Mouse (Mus musculus): Measurements from ENCODE around the gene Wdr70. TPM values are rescaled to one million over a fixed set of nuclear protein-coding genes. Genes with fewer than 3 reads are reported as not detected.
A peak's percentile ranks its signal among the peaks of the same experiment; 100 is the strongest.
"Not testable (repeated sequence)": the region's sequence is repeated elsewhere in the genome, so short reads cannot be mapped to it uniquely, and the experiment has no call there.

The Wdr70 gene
- polyA plus RNA-seq, 1 experiment from 2014 or later = 55.5 TPM

- H3K4me3 ChIP-seq (replicated peaks); ATAC-seq (ENCODE audit: insufficient number of reproducible peaks, low FRiP score, low TSS enrichment, low read depth); H3K9me3 ChIP-seq (replicated peaks); H3K27me3 ChIP-seq; H3K4me1 ChIP-seq; H3K27ac ChIP-seq (replicated peaks); H3K9ac ChIP-seq; H3K4me2 ChIP-seq (replicated peaks): not testable (repeated sequence)
- peaks cover 35% of the 10 kb centered on the region for H3K36me3 ChIP-seq
- 74% methylated on average over 1 of the region's 1 CpGs for WGBS
These were observed 6.3 kb downstream of the Wdr70 start for GRCm38 (mm10) chr15:8092668-8093067.

GRCm38 (mm10) chr15:8090685-8091084, 8.3 kb downstream of the Wdr70 start:
- no peak for ATAC-seq (ENCODE audit: insufficient number of reproducible peaks, low FRiP score, low TSS enrichment, low read depth)
- no peak overlapping the region for H3K4me2 ChIP-seq (replicated peaks)
- H3K27ac ChIP-seq (replicated peaks) = no peak overlapping the region
- no peaks in the 10 kb centered on the region for H3K4me1 ChIP-seq
- no peaks in the 10 kb centered on the region for H3K27me3 ChIP-seq
- no peaks in the 10 kb centered on the region for H3K9me3 ChIP-seq (replicated peaks)
- H3K9ac ChIP-seq = no peak overlapping the region
- 94% methylated on average over 2 of the region's 2 CpGs for WGBS
- H3K36me3 ChIP-seq = peaks cover 27% of the 10 kb centered on the region
- no peak overlapping the region for H3K4me3 ChIP-seq (replicated peaks)

DNA sequence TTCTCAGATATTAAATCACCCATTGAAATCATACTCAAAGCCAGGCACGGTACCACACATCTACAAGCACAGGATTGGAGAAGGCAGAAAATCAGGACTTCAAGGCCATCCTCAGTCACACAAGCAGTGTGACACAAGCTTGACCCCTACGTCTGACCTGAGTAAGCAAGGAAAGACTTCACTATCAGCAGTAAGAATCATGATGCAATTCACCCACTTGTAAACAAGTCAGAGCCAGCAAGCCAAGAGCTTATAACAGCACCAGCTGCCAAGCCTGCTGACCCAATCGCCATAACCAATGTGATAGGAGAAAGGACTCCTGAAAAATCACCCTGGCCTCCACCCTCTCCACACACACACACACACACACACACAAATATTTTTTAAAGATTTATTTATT, 10.3 kb downstream of the Wdr70 start:
- Histone ChIP-seq H3K9ac (no peak overlapping the region), H3K4me2 (replicated peaks) (no peak overlapping the region), H3K9me3 (replicated peaks) (no peaks in the 10 kb centered on the region), H3K4me1 (no peaks in the 10 kb centered on the region), H3K27ac (replicated peaks) (no peak overlapping the region), H3K4me3 (replicated peaks) (no peak overlapping the region), H3K36me3 (peaks cover 24% of the 10 kb centered on the region), H3K27me3 (no peaks in the 10 kb centered on the region)
- 86% methylated on average over 3 of the region's 3 CpGs for whole genome bisulfite sequencing
- ATAC-seq (ENCODE audit: insufficient number of reproducible peaks, low FRiP score, low TSS enrichment, low read depth) = no peak

DNA sequence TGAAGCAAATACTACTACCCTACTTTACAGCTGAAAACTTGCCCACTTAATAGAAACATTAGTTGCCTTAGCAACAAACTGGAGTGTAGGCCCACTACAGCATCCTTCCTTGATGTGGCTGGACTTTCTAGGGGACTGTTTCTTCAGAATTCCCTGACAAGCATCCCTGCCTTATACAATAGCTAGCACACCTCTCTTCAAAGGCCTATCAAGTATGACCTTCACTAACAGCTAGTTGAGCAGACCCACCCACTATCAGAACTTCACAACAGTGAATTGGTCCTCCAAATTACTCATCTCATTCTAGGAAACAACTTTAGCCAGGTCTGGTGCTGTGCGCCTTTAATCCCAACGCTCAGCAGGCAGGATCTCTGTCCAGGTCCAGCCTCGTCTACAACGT, 11.7 kb downstream of the Wdr70 start:
- H3K9ac ChIP-seq = no peak overlapping the region

DNA sequence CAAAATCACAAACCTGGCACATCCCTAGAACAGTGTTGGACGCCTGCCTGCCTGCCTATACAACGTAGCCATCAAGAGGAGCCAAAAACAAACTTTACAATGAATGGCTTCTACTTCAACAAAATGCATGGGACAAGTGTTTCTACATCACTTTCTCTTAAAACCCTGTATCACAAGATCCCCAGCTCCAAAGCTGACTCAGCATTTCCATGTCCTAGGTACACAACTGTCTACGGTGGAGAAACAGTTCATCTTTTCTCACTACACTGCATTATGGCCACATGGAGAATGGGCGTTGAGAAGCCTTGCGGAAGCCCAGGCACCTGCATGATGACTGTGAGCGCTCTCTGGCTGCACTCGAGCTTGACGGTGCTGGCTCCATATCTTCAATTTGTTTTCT, 16.9 kb downstream of the Wdr70 start:
- Histone ChIP-seq H3K4me1 (no peaks in the 10 kb centered on the region), H3K27ac (replicated peaks) (no peak overlapping the region), H3K36me3 (peaks cover 23% of the 10 kb centered on the region), H3K4me2 (replicated peaks) (no peak overlapping the region), H3K27me3 (no peaks in the 10 kb centered on the region), H3K9me3 (replicated peaks) (no peaks in the 10 kb centered on the region), H3K4me3 (replicated peaks) (no peak overlapping the region), H3K9ac (no peak overlapping the region)
- no peak for ATAC-seq (ENCODE audit: insufficient number of reproducible peaks, low FRiP score, low TSS enrichment, low read depth)
- 88% methylated on average over 8 of the region's 8 CpGs for WGBS

More for the DNA sequence above, 11.7 kb downstream of the Wdr70 start:
- peaks cover 21% of the 10 kb centered on the region for H3K36me3 ChIP-seq
- no peak overlapping the region for H3K27ac ChIP-seq (replicated peaks)
- no peaks in the 10 kb centered on the region for H3K4me1 ChIP-seq
- no peak for ATAC-seq (ENCODE audit: insufficient number of reproducible peaks, low FRiP score, low TSS enrichment, low read depth)
- WGBS = 94% methylated on average over 4 of the region's 4 CpGs
- no peak overlapping the region for H3K4me2 ChIP-seq (replicated peaks)
- H3K27me3 ChIP-seq = no peaks in the 10 kb centered on the region
- H3K4me3 ChIP-seq (replicated peaks) = no peak overlapping the region
- no peaks in the 10 kb centered on the region for H3K9me3 ChIP-seq (replicated peaks)

- H3K36me3 ChIP-seq = peaks cover 41% of the 10 kb centered on the region
- 91% methylated on average over 3 of the region's 3 CpGs for WGBS
- H3K4me1 ChIP-seq = not testable (repeated sequence)
These were observed 25.9 kb downstream of the Wdr70 start for GRCm38 (mm10) chr15:8073159-8073558.

GRCm38 (mm10) chr15:8065221-8065620, 33.8 kb downstream of the Wdr70 start:
- no peaks in the 10 kb centered on the region for H3K27me3 ChIP-seq

More at GRCm38 (mm10) chr15:8073159-8073558, 25.9 kb downstream of the Wdr70 start:
- H3K9ac ChIP-seq; H3K4me3 ChIP-seq (replicated peaks); ATAC-seq (ENCODE audit: insufficient number of reproducible peaks, low FRiP score, low TSS enrichment, low read depth); H3K4me2 ChIP-seq (replicated peaks); H3K9me3 ChIP-seq (replicated peaks); H3K27ac ChIP-seq (replicated peaks); H3K27me3 ChIP-seq: not testable (repeated sequence)

DNA sequence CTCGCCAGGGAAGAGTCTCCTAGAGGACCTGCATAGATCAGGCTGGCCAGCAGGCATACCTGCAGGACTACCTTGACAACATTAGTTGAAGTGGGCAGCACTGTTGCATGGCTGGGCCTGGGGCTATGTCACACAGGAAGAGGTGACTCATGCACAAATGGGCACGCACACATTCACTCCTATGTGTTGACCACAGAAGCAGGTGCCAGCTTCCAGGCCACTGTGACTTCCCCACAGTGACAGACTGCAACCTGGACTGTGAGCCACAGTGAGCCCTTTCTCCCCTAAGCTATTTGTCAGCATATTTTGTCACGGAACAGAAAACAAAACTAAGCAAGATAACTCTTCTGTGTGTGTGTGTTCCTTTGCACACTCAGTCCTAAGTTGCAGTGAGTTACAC, 47.8 kb downstream of the Wdr70 start:
- Histone ChIP-seq H3K27me3 (no peaks in the 10 kb centered on the region), H3K9me3 (replicated peaks) (no peaks in the 10 kb centered on the region), H3K4me2 (replicated peaks) (no peak overlapping the region), H3K27ac (replicated peaks) (no peak overlapping the region), H3K36me3 (0 out of 2 replicates have a peak, but pooled peaks cover 5% of the 10 kb centered on the region), H3K9ac (no peak overlapping the region), H3K4me1 (no peaks in the 10 kb centered on the region), H3K4me3 (replicated peaks) (no peak overlapping the region)
- ATAC-seq (ENCODE audit: insufficient number of reproducible peaks, low FRiP score, low TSS enrichment, low read depth) = no peak
- 90% methylated on average over 3 of the region's 3 CpGs for WGBS

More at GRCm38 (mm10) chr15:8065221-8065620, 33.8 kb downstream of the Wdr70 start:
- 70% methylated on average over 6 of the region's 6 CpGs for WGBS
- H3K9me3 ChIP-seq (replicated peaks) = no peaks in the 10 kb centered on the region
- H3K4me2 ChIP-seq (replicated peaks) = no peak overlapping the region
- no peak overlapping the region for H3K9ac ChIP-seq
- H3K4me3 ChIP-seq (replicated peaks) = no peak overlapping the region
- ATAC-seq (ENCODE audit: insufficient number of reproducible peaks, low FRiP score, low TSS enrichment, low read depth) = no peak
- H3K4me1 ChIP-seq = no peaks in the 10 kb centered on the region
- peaks cover 12% of the 10 kb centered on the region; the same call in 1 of the 2 replicates for H3K36me3 ChIP-seq
- no peak overlapping the region for H3K27ac ChIP-seq (replicated peaks)

- no peaks in the 10 kb centered on the region for H3K9me3 ChIP-seq (replicated peaks)
- ATAC-seq (ENCODE audit: insufficient number of reproducible peaks, low FRiP score, low TSS enrichment, low read depth) = no peak
- no peak overlapping the region for H3K4me3 ChIP-seq (replicated peaks)
- no peak overlapping the region for H3K27ac ChIP-seq (replicated peaks)
- H3K4me2 ChIP-seq (replicated peaks) = no peak overlapping the region
- no peak overlapping the region for H3K9ac ChIP-seq
- no peaks in the 10 kb centered on the region for H3K4me1 ChIP-seq
- no peaks in the 10 kb centered on the region for H3K27me3 ChIP-seq
- no peaks in the 10 kb centered on the region for H3K36me3 ChIP-seq
- 62% methylated on average over 4 of the region's 4 CpGs for WGBS
These were observed 59.2 kb downstream of the Wdr70 start for GRCm38 (mm10) chr15:8039834-8040233.

- 88% methylated on average over 5 of the region's 5 CpGs for WGBS
- H3K27me3 ChIP-seq = no peaks in the 10 kb centered on the region
- H3K27ac ChIP-seq (replicated peaks) = no peak overlapping the region
- no peak overlapping the region for H3K4me3 ChIP-seq (replicated peaks)
- ATAC-seq (ENCODE audit: insufficient number of reproducible peaks, low FRiP score, low TSS enrichment, low read depth) = no peak
- no peaks in the 10 kb centered on the region for H3K4me1 ChIP-seq
- H3K36me3 ChIP-seq = no peaks in the 10 kb centered on the region
- no peak overlapping the region for H3K9ac ChIP-seq
- no peaks in the 10 kb centered on the region for H3K9me3 ChIP-seq (replicated peaks)
- no peak overlapping the region for H3K4me2 ChIP-seq (replicated peaks)
These were observed 60.6 kb downstream of the Wdr70 start for GRCm38 (mm10) chr15:8038457-8038856.

DNA sequence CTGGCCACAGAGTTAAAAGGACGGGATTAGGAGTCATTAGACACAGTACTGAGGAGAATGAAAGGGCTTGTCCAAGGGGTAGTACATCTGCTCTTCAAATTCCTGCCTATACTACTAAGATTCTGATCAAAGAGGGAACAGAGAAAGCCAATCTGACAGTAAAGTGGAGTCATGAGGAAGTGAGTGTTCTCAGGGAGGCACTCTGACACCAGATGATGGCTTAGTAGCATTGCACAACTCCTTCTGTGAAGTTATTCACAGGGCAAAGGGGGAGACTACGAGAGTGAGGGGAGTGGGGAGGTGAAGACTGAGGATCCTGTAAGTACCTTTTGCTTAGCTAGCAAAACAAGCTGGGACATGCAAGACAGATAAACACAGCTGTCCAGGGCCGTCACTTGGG, 61.2 kb downstream of the Wdr70 start:
- WGBS = 69% methylated on average over 3 of the region's 3 CpGs
- ATAC-seq (ENCODE audit: insufficient number of reproducible peaks, low FRiP score, low TSS enrichment, low read depth) = no peak
- Histone ChIP-seq H3K4me1 (no peaks in the 10 kb centered on the region), H3K4me2 (replicated peaks) (no peak overlapping the region), H3K27me3 (no peaks in the 10 kb centered on the region), H3K9ac (no peak overlapping the region), H3K27ac (replicated peaks) (no peak overlapping the region), H3K9me3 (replicated peaks) (no peaks in the 10 kb centered on the region), H3K36me3 (no peaks in the 10 kb centered on the region), H3K4me3 (replicated peaks) (no peak overlapping the region)

DNA sequence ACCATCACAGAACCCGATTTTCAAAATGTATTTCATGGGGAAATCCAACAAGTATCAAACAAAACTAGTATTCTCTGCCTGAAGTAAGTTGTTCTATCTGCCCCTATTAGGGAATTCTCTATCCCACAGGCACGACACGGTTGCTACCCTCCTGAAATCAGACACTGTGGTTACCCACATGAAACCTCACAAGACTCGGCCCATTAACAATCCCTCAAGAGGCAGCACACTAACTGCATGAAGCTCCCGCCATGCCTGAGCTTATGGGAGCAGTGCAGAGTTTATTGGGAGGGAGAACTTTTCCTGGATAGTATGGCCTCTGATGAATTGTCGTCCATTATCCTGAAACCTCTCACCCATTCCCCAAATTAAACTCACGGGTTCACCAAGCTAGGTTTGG, 67.8 kb downstream of the Wdr70 start:
- no peaks in the 10 kb centered on the region for H3K4me1 ChIP-seq
- H3K9me3 ChIP-seq (replicated peaks) = no peaks in the 10 kb centered on the region
- no peaks in the 10 kb centered on the region for H3K27me3 ChIP-seq
- H3K4me3 ChIP-seq (replicated peaks) = no peak overlapping the region
- ATAC-seq (ENCODE audit: insufficient number of reproducible peaks, low FRiP score, low TSS enrichment, low read depth) = no peak
- WGBS = 59% methylated on average over 7 of the region's 7 CpGs
- H3K36me3 ChIP-seq = no peaks in the 10 kb centered on the region
- no peak overlapping the region for H3K9ac ChIP-seq
- H3K27ac ChIP-seq (replicated peaks) = 0 out of 2 replicates have a peak overlapping the region, but pooled peaks have one; percentile 28
- H3K4me2 ChIP-seq (replicated peaks) = no peak overlapping the region

Measured in embryonic facial prominence, embryonic 15.5 days (tissue).